Mouse (Mus musculus) left cerebral cortex, adult 8-10 months (tissue): Measurements from ENCODE around the gene Scgb1c1. TPM values are rescaled to one million over a fixed set of nuclear protein-coding genes. Genes with fewer than 3 reads are reported as not detected.
"Not testable (repeated sequence)": the region's sequence is repeated elsewhere in the genome, so short reads cannot be mapped to it uniquely, and the experiment has no call there.

Experiments used
- DNase-seq, 2 experiments: peaks; one replicate each; pipeline ENCODE4 v3.0.0; 2022; ENCODE audit warnings: low spot score in 2 of 2
- total RNA-seq, 4 experiments: library from RNA; stranded (reverse); gene quantifications; 2 replicates each; pipeline ENCODE4 v1.2.4; 2022

The Scgb1c1 gene
- total RNA-seq, 4 experiments from 2014 or later: not detected

DNA sequence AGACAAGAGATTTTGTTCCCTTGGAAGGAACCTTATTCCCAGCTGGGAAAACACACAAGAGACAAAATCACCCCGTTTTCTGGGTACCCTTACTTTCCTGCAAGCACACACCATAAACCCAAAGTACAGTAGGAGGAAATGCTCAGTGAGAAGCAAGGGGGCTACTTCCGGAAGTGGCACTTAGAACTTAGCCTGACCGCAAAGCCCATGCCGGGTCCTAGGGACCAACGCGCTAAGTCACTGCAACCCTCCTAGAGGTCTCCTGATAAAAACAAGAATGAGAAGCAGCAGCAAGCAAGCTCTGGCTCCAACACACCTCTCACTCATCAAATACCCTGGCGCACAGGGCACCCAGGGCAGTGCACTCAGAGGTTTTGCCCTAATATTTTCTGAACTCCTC is 34.0 kb downstream of the Scgb1c1 start:
- no peak for DNase-seq

DNA sequence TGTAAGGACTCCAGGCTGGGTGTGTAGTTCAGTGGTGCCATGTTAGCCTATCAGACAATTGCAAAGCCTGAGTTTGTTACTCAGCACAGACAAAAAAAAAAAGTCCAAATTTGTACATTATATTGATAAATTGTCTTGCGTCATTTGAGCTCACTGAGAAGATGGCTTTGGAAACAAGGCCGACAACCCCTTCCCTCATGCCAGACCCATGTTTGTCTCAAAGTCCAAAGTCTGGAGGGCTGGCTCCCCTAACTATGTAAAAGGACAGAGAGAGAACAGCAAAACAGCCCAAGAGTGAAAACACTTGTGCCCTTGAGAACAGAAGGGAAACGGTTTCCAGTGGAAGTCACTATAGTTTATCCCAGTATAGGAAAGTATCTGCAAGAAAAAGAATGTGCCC is 35.1 kb downstream of the Scgb1c1 start:
- no peak for DNase-seq

DNA sequence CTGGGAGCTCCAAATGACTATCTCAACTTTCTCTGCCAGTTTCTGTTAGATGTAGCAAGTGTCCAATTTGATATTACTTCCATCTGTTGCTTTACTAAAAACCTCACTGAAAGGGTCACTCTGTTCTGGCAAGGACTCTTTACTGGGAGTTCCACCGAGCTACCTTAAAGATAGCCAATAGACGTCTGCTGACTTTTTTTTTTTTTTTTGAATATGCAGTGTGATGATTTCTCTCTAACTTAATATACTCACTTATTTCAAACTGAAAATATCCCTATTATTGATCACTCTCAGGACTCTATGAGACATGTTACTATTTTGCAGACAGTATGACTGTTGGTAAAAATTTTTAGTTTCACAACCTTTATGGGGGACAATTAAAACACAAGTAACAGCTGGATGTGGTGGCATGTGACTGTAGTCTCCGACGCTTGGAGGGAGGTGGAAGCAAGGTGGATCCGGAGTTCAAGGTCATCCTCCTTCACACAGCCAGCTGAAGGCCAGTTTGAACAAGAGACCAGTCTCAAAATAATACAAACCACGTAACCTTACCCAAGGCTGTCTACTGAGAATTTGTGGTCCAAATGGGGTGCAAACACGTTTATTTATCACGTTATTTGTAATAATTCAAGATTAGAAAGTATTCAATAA is 35.6 kb downstream of the Scgb1c1 start:
- no peak for DNase-seq

DNA sequence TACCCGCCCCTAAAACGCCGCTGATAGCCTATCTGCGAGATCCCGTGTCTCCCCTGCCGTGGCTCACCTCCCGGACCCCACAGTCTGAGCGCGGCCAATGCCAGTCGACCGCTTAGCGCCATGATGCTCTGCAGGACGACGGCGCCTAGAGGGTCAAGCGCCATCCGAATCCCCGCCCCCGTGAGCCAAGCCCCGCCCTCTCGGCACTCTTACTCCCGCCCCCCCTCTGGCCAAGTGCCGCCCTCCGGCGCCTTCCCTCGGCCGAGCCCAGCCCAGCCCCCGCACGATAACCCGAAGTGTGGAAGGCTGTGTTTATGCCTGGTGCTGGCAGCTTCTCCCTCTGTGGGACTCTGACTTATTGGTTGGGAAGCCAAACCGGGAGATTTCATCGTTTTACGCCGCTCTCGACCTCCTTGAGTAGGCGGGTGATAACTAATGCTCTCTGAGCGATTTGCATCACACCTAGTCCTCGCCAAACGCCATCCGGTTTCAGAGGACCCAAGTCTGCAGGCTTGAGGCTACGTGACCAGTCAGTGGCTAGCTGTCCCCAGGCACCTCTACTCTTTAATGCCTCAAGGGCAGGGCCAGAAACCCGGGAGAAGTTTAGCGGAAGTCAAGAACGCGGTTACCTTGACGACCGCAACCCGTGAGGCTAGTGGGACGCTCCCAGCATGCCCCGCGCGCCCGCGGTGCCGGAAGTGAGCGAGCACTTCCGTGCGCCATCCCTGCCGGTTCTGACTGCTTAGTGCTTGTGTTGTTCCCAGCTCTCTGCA is 36.5 kb downstream of the Scgb1c1 start, which contains the start of the genes Psmd13 and Sirt3:
Psmd13 (plus strand) TSS at position 273 of the 773 bp plus-strand sequence.
Sirt3 (minus strand) TSS at position 614 of the 773 bp plus-strand sequence.
- peak; percentile 89 to 92 for DNase-seq

DNA sequence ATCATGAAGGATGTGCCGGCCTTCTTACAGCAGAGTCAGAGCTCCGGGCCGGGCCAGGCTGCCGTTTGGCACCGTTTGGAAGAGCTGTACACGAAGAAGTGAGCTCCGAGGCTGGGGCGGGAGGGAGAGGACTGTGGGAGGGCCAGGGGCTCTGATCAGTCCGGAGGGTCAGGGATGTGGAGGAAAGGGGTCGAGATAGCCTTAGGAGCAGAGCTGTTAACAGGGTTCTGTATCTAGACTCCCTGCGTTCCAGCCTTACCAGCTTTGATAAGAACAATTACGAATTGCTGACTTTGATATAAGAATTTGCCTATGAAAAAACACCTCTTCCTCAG is 37.1 kb downstream of the Scgb1c1 start:
- no peak for DNase-seq

DNA sequence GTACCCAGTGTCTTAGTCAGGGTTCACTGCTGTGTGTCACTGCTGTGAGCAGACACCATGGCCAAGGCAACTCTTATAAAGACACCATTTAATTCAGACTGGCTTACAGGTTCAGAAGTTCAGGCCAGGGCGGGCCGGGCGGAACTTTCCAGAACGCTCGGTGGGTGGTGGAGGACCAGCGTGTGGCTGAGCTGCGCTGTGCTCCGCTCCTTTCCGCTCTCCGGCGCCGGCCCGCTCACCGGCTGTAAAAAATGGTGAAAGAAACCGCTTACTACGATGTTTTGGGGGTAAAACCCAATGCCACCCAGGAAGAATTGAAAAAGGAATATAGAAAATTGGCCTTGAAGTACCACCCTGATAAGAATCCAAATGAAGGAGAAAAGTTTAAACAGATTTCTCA is 45.3 kb downstream of the Scgb1c1 start:
- DNase-seq: not testable (repeated sequence)

DNA sequence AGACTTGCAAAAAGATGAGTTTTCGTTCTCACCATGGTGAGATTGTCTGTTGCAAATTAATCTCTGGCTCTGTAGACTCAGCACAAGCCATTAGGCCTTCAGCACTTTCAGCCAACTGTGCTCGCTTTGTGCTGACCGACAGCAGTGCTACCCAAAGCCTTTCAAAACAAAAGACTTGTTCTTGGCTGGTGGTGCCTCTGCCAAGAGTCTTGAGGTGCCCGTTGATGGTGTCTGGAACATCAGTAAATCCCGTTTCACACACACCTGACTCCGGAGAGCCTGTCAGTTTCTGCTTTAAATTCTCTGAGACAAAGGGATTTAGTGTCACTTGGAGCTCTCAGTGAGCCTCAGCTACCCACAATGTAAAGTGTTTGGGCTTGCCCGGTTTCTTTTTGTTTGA is 48.7 kb downstream of the Scgb1c1 start:
- DNase-seq: no peak

DNA sequence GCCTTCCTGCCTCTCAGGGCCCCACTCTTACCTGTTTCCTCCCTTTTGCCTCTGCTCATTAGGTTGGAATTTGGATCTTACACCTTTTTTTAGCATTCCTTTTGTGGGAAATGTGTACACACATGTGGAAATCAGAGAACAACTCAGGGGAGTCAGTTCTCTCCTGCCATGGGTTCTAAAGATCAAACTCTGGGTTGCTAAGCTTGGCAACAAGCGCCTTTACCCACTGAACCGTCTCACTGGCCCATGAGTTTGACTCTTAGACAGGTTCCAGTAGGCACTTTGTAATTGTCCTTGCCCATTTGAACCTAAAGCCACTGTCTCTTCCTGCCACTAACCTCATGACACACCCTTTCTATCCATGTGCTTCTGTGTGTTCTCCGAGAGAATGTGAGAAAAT is 49.3 kb downstream of the Scgb1c1 start:
- no peak for DNase-seq

Other genes with a start within 250 kb of the Scgb1c1 start
- under 1 TPM in 2 of 4 experiments, not detected in 2; 0.07 to 0.08 TPM for gene Olfr46, start 244.3 kb upstream of the Scgb1c1 start, total RNA-seq
- gene Olfr61, start 216.6 kb upstream of the Scgb1c1 start, total RNA-seq: not detected
- not detected for gene Olfr53, start 199.1 kb upstream of the Scgb1c1 start, total RNA-seq
- gene Olfr539, start 185.6 kb upstream of the Scgb1c1 start, total RNA-seq: under 1 TPM; 0.04 to 0.09 (median 0.07) TPM
- gene Olfr45, start 163.6 kb upstream of the Scgb1c1 start, total RNA-seq: not detected
- gene Olfr541, start 148.3 kb upstream of the Scgb1c1 start, total RNA-seq: not detected
- gene Cyp2e1, start 81.8 kb upstream of the Scgb1c1 start, total RNA-seq: under 1 TPM in 1 of 4 experiments, not detected in 3; 0.36 TPM
- gene Syce1, start 57.7 kb upstream of the Scgb1c1 start, total RNA-seq: under 1 TPM in 3 of 4 experiments, not detected in 1; 0.40 to 0.91 (median 0.46) TPM
- gene Zfp941, start 23.4 kb upstream of the Scgb1c1 start, total RNA-seq: 10 to 100 TPM; 29.5 to 33.1 (median 29.7) TPM
- gene Urah, start 10.5 kb upstream of the Scgb1c1 start, total RNA-seq: 10 to 100 TPM in 1 of 4 experiments, 1 to 10 TPM in 3; 6.2 to 13.1 (median 8.4) TPM
- under 1 TPM in 1 of 4 experiments, not detected in 3; 0.36 TPM for gene Odf3, start 2.3 kb downstream of the Scgb1c1 start, total RNA-seq
- gene Gm45785, start 10.8 kb downstream of the Scgb1c1 start, total RNA-seq: 1 to 10 TPM; 1.0 to 2.9 (median 2.5) TPM
- gene Ric8a, start 11.4 kb downstream of the Scgb1c1 start, total RNA-seq: 10 to 100 TPM; 60.1 to 70.0 (median 64.9) TPM
- gene Bet1l, start 12.0 kb downstream of the Scgb1c1 start, total RNA-seq: 10 to 100 TPM; 20.7 to 26.7 (median 23.2) TPM
- 100 to 1,000 TPM; 105 to 117 (median 109) TPM for gene Psmd13, start 36.4 kb downstream of the Scgb1c1 start, total RNA-seq
- gene Sirt3, start 36.8 kb downstream of the Scgb1c1 start, total RNA-seq: 10 to 100 TPM; 62.4 to 79.7 (median 73.7) TPM
- 1 to 10 TPM; 1.7 to 3.9 (median 2.9) TPM for gene Cox8b, start 54.9 kb downstream of the Scgb1c1 start, total RNA-seq
- gene Nlrp6, start 75.4 kb downstream of the Scgb1c1 start, total RNA-seq: 1 to 10 TPM in 1 of 4 experiments, under 1 TPM in 3; 0.54 to 1.1 (median 0.92) TPM
- gene Pgghg, start 95.8 kb downstream of the Scgb1c1 start, total RNA-seq: 1 to 10 TPM; 3.9 to 4.7 (median 4.3) TPM
- gene Ifitm5, start 104.7 kb downstream of the Scgb1c1 start, total RNA-seq: under 1 TPM in 1 of 4 experiments, not detected in 3; 0.51 TPM
- gene Gm45717, start 110.4 kb downstream of the Scgb1c1 start, total RNA-seq: not detected
- 10 to 100 TPM; 13.5 to 19.6 (median 16.7) TPM for gene Ifitm2, start 110.4 kb downstream of the Scgb1c1 start, total RNA-seq
- gene Ifitm1, start 121.7 kb downstream of the Scgb1c1 start, total RNA-seq: 1 to 10 TPM; 3.6 to 7.4 (median 5.0) TPM
- 10 to 100 TPM; 12.2 to 26.6 (median 17.7) TPM for gene Ifitm3, start 165.2 kb downstream of the Scgb1c1 start, total RNA-seq
- under 1 TPM in 2 of 4 experiments, not detected in 2; 0.87 to 0.88 TPM for gene Ifitm6, start 172.4 kb downstream of the Scgb1c1 start, total RNA-seq
- gene Gm17387, start 183.6 kb downstream of the Scgb1c1 start, total RNA-seq: not detected
- gene B4galnt4, start 215.6 kb downstream of the Scgb1c1 start, total RNA-seq: 10 to 100 TPM; 64.5 to 81.0 (median 79.2) TPM
- under 1 TPM in 1 of 4 experiments, not detected in 3; 0.57 TPM for gene Pkp3, start 232.7 kb downstream of the Scgb1c1 start, total RNA-seq